Mouse (Mus musculus): ENCODE data around the gene Acot6.

DNA sequence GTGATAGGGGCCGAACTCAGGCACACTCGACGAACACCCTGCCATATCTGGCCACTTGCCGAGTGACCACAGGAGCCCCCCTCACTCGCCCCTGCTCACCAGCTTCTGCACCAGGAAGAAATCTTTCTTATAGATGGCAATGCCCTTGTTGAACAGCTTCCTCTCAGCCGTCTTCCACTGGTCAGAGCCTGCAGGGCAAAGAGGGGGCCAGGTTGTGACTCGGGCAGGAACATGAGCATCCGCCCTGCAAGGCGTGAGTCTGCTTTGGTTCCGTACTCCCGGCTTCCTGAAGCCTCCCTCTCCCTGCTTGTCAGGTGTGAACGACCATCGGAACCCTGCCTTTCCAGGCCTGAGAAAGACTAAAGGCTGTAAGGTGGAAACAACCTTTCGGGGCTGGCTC, 57.7 kb downstream of the Acot6 start:
- TF ChIP-seq CTCF (IDR thresholded peaks at IDR 0.05; ENCODE audit: borderline replicate concordance, control insufficient read depth, extremely low read depth, insufficient read depth, low read length, poor library complexity): no peak
- no peak for TF ChIP-seq POLR2A (IDR thresholded peaks at IDR 0.05; ENCODE audit: control insufficient read depth, extremely low read depth, insufficient read depth, low read length, poor library complexity)
